Mouse (Mus musculus): Measurements from ENCODE around the gene Hck. TPM values are rescaled to one million over a fixed set of nuclear protein-coding genes. Genes with fewer than 3 reads are reported as not detected.

Gene Hck
- polyA plus RNA-seq, 1 experiment = 31.9 TPM

DNA sequence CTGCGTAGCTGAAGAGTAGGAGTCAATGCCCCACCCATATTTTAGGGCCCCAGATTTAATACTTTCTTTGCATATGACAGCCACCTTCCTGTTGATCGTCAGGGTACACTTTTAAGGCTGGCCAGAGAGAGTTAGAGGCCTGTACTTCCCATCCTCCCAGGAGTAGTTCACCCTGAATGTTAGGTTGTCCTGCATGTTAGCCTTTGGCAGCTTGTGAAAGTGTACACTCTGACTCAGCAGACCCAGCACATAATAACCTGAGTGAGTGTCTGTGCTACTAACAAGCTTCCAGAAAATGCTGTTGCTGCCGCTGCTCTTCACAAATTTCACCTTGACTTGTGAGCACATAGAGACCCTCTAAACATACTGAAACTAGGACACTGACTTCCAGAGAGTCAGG, 68.9 kb downstream of the Hck start:
- no peak for TF ChIP-seq POLR2A (IDR thresholded peaks at IDR 0.05; ENCODE audit: low read depth, low read length)
- no peak for TF ChIP-seq CTCF (IDR thresholded peaks at IDR 0.05; ENCODE audit: extremely low read depth, insufficient read length, insufficient replicate concordance, low read depth, low read length)
- Histone ChIP-seq H3K4me1 (ENCODE audit: control insufficient read depth, insufficient read depth, insufficient read length, low read length) (peaks cover 6% of the 10 kb centered on the region; the same call in 1 of the 2 replicates), H3K27ac (ENCODE audit: insufficient read depth, low read depth, low read length) (no peak overlapping the region), H3K27me3 (ENCODE audit: control insufficient read depth, insufficient read depth, low read length) (no peaks in the 10 kb centered on the region), H3K36me3 (ENCODE audit: control insufficient read depth, insufficient read depth, low read length) (peaks cover 10% of the 10 kb centered on the region), H3K4me3 (ENCODE audit: low read depth, low read length) (no peak overlapping the region)
- 55% methylated on average over 3 of the region's 3 CpGs for WGBS

DNA sequence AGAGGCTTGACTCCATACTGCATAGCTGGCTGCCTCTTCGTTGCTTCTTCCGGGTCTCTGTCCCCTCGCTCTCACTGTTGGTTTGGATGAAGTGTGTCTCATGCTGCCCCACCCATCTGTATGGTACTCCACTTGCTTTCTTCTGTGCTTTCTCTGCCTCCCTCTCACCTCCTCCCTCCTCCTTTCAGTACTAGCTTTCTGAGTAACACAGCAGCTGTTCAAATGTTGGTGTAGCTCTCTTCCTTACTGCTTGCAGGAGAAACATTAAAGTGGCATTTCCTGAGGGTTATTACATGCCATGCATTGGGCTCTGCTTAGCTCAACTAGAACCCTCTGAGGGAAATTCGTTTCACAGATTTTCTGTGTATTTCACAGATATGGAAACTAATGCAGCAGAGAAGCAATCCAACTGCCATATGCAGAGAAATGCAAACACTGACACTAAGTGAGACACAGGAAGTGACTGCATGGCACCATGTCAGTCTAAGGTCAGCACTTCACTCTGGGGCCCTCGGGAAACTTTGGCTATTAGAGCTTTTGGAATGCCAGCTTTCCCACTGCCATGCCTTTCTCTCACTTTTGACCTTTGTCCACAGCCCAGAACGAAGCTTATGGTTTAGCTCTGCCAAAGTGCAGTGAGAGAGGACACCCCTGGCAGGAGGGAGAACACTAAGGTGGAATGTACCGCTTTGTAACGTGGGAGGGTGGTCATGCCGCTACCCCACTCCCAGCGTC, 71.0 kb downstream of the Hck start:
- Histone ChIP-seq H3K4me1 (ENCODE audit: control insufficient read depth, insufficient read depth, insufficient read length, low read length) (peaks cover 6% of the 10 kb centered on the region; the same call in 1 of the 2 replicates), H3K27ac (ENCODE audit: insufficient read depth, low read depth, low read length) (no peak overlapping the region), H3K4me3 (ENCODE audit: low read depth, low read length) (no peak overlapping the region), H3K36me3 (ENCODE audit: control insufficient read depth, insufficient read depth, low read length) (peaks cover 25% of the 10 kb centered on the region), H3K27me3 (ENCODE audit: control insufficient read depth, insufficient read depth, low read length) (no peaks in the 10 kb centered on the region)
- 50% methylated on average over 10 of the region's 10 CpGs for WGBS
- no peak for TF ChIP-seq POLR2A (IDR thresholded peaks at IDR 0.05; ENCODE audit: low read depth, low read length)
- TF ChIP-seq CTCF (IDR thresholded peaks at IDR 0.05; ENCODE audit: extremely low read depth, insufficient read length, insufficient replicate concordance, low read depth, low read length) = no peak

DNA sequence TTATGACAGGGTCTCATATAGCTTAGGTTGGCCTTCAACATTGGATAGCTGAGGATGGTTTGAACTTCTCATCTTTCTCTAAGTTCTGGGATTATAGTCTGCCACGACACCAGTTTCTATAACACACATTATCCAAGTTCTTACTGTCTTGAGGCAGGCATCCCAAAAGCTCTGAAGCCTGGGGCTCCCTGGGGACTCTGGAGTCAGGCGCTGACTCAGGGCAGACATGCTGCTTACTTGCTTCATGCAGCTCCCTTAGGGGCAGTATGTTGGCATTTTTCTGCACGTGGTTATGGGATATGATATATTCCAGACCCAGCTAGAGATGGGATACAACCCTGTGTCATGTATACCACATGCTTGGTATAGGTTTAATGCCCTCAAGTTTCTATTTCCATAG, 71.7 kb downstream of the Hck start:
- Histone ChIP-seq H3K36me3 (ENCODE audit: control insufficient read depth, insufficient read depth, low read length) (peaks cover 30% of the 10 kb centered on the region), H3K4me1 (ENCODE audit: control insufficient read depth, insufficient read depth, insufficient read length, low read length) (peaks cover 6% of the 10 kb centered on the region; the same call in 1 of the 2 replicates)
- WGBS = 88% methylated on average over 3 of the region's 3 CpGs

DNA sequence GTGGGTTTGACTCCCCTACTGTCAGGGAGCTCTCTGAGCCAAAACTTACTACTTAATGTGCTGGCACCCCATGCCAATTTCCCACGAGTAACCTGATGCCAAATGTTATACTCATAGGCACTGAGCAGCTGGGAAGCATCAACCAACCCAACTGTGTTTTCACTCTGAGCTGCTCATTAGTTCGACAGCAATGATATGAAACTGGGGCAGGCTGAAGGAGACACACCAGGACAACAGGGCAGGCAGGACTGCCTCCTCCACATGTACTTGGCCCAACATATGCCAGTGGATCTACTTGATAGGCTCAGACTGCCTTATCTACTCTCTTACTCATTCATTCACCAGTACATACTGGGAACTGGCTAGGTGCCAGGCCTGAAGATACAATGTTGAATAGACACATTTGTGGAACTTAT, 77.9 kb downstream of the Hck start:
- H3K4me3 ChIP-seq (ENCODE audit: low read depth, low read length) = no peak overlapping the region
- H3K27ac ChIP-seq (ENCODE audit: insufficient read depth, low read depth, low read length) = no peak overlapping the region
- H3K36me3 ChIP-seq (ENCODE audit: control insufficient read depth, insufficient read depth, low read length) = peaks cover 57% of the 10 kb centered on the region
- H3K4me1 ChIP-seq (ENCODE audit: control insufficient read depth, insufficient read depth, insufficient read length, low read length) = peaks cover 3% of the 10 kb centered on the region; the same call in 1 of the 2 replicates
- 44% methylated on average over 2 of the region's 2 CpGs for WGBS
- H3K27me3 ChIP-seq (ENCODE audit: control insufficient read depth, insufficient read depth, low read length) = no peaks in the 10 kb centered on the region
- TF ChIP-seq POLR2A (IDR thresholded peaks at IDR 0.05; ENCODE audit: low read depth, low read length) (no peak), CTCF (IDR thresholded peaks at IDR 0.05; ENCODE audit: extremely low read depth, insufficient read length, insufficient replicate concordance, low read depth, low read length) (no peak)

More for the DNA sequence above, 71.7 kb downstream of the Hck start:
- no peak for TF ChIP-seq CTCF (IDR thresholded peaks at IDR 0.05; ENCODE audit: extremely low read depth, insufficient read length, insufficient replicate concordance, low read depth, low read length)
- TF ChIP-seq POLR2A (IDR thresholded peaks at IDR 0.05; ENCODE audit: low read depth, low read length) = no peak
- Histone ChIP-seq H3K27me3 (ENCODE audit: control insufficient read depth, insufficient read depth, low read length) (no peaks in the 10 kb centered on the region), H3K27ac (ENCODE audit: insufficient read depth, low read depth, low read length) (no peak overlapping the region), H3K4me3 (ENCODE audit: low read depth, low read length) (no peak overlapping the region)

DNA sequence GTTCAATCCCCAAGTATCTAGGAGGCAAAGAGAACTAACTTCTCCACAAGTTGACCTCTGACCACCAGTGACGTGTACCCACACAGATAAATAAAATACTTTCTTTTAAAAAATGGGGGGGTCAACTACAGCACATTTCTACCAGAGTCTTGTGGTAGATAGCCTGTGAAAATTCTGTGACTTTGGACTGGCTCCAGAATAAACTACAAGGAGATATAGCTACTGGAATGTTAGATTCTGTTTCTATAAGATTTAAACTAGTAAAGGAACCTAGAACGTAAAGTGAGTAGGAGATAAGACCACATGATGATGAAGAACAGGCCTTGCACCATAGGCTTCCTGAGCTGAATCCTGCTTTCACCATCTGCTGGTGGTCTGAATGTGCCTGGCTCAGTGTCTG, 79.6 kb downstream of the Hck start:
- Histone ChIP-seq H3K4me3 (ENCODE audit: low read depth, low read length) (no peak overlapping the region), H3K36me3 (ENCODE audit: control insufficient read depth, insufficient read depth, low read length) (peaks cover 66% of the 10 kb centered on the region), H3K27me3 (ENCODE audit: control insufficient read depth, insufficient read depth, low read length) (no peaks in the 10 kb centered on the region), H3K4me1 (ENCODE audit: control insufficient read depth, insufficient read depth, insufficient read length, low read length) (peaks cover 3% of the 10 kb centered on the region; the same call in 1 of the 2 replicates), H3K27ac (ENCODE audit: insufficient read depth, low read depth, low read length) (no peak overlapping the region)
- 83% methylated on average over 2 of the region's 2 CpGs for WGBS
- no peak for TF ChIP-seq POLR2A (IDR thresholded peaks at IDR 0.05; ENCODE audit: low read depth, low read length)
- TF ChIP-seq CTCF (IDR thresholded peaks at IDR 0.05; ENCODE audit: extremely low read depth, insufficient read length, insufficient replicate concordance, low read depth, low read length) = no peak

DNA sequence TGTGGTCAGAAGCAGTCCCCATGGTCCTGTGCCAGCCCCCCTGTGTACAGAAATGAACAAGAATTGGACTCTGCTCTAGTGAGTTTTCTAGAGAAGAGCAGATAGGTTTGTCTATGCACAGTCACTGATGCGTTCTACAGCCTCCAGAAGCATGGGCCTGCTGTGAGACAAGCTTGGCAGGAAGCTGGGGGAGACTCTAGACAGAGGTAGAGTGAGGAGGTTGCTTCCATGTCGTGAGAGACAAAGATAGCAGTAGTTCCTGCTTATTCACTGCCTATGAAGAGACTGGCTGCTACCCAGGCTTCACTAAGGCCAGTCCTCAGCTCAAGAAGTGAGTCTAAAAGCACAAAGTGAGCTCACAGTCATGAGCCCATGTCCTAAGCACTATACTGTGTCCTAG, 83.0 kb downstream of the Hck start:
- Histone ChIP-seq H3K27ac (ENCODE audit: insufficient read depth, low read depth, low read length) (no peak overlapping the region), H3K36me3 (ENCODE audit: control insufficient read depth, insufficient read depth, low read length) (peaks cover 68% of the 10 kb centered on the region), H3K27me3 (ENCODE audit: control insufficient read depth, insufficient read depth, low read length) (no peaks in the 10 kb centered on the region), H3K4me3 (ENCODE audit: low read depth, low read length) (no peak overlapping the region), H3K4me1 (ENCODE audit: control insufficient read depth, insufficient read depth, insufficient read length, low read length) (peaks cover 5% of the 10 kb centered on the region; the same call in 1 of the 2 replicates)
- no peak for TF ChIP-seq POLR2A (IDR thresholded peaks at IDR 0.05; ENCODE audit: low read depth, low read length)
- TF ChIP-seq CTCF (IDR thresholded peaks at IDR 0.05; ENCODE audit: extremely low read depth, insufficient read length, insufficient replicate concordance, low read depth, low read length) = no peak
- WGBS = 76% methylated on average over 2 of the region's 2 CpGs

DNA sequence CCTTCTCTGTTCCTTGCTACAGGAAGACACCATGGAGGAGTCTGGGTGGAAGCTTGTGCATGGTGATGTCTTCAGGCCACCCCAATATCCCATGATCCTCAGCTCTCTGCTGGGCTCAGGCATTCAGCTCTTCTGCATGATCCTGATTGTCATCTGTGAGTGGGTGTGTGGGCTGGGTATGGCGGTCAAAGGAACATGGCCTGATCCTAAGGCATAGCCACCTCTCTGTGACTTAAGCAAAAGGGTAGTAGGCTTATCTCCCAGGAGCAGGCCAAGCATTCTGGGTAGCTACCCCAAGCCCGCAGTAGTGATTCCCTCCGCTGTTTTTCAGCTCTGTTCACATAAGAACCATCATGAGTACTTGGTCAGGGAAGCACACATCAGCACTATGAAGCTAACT, 86.0 kb downstream of the Hck start:
- Histone ChIP-seq H3K4me3 (ENCODE audit: low read depth, low read length) (no peak overlapping the region), H3K27me3 (ENCODE audit: control insufficient read depth, insufficient read depth, low read length) (no peaks in the 10 kb centered on the region), H3K27ac (ENCODE audit: insufficient read depth, low read depth, low read length) (no peak overlapping the region), H3K4me1 (ENCODE audit: control insufficient read depth, insufficient read depth, insufficient read length, low read length) (peaks cover 5% of the 10 kb centered on the region; the same call in 1 of the 2 replicates), H3K36me3 (ENCODE audit: control insufficient read depth, insufficient read depth, low read length) (peaks cover 71% of the 10 kb centered on the region)
- TF ChIP-seq POLR2A (IDR thresholded peaks at IDR 0.05; ENCODE audit: low read depth, low read length) (no peak), CTCF (IDR thresholded peaks at IDR 0.05; ENCODE audit: extremely low read depth, insufficient read length, insufficient replicate concordance, low read depth, low read length) (no peak)
- 94% methylated on average over 3 of the region's 3 CpGs for WGBS

All from small intestine, adult 2 months (tissue).